Mouse (Mus musculus): ENCODE data around the gene Sh3kbp1. TPM values are rescaled to one million over a fixed set of nuclear protein-coding genes. Genes with fewer than 3 reads are reported as not detected.
A peak's percentile ranks its signal among the peaks of the same experiment; 100 is the strongest.

Gene Sh3kbp1
- total and polyA plus RNA-seq, 2 experiments from 2014 or later: 46.7 to 58.8 TPM

DNA sequence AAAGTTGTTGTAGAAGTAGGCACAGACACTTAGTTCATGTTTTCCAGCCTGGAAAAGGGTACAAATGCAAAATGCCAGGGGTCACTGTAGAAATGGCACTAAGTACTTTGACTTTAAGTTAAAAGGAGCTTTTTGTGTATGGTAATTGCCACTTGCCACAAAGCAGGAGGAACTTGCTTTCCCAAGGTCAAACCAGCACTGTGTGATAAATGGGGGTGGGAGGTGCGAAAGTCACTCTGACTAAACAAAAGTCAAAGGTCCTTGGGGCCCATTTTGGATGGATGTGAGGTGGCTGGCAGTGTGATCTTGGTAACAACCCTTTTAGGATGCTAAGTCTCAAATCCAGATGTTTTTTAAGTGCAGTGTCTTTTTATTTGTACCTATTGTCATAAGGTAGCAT lies 316.5 kb downstream of the Sh3kbp1 start:
- no peak for ATAC-seq
- no peaks in the 10 kb centered on the region for H3K27me3 ChIP-seq (ENCODE audit: insufficient read depth, low read length)
- H3K27ac ChIP-seq (ENCODE audit: low read depth, low read length): no peak overlapping the region
- no peaks in the 10 kb centered on the region for H3K4me1 ChIP-seq (ENCODE audit: insufficient read depth)
- 96% methylated on average over 1 of the region's 1 CpGs for WGBS
- H3K4me2 ChIP-seq (ENCODE audit: low read depth): no peak overlapping the region
- H3K36me3 ChIP-seq (ENCODE audit: insufficient read depth): no peaks in the 10 kb centered on the region
- no peak overlapping the region for H3K4me3 ChIP-seq (ENCODE audit: low read depth, low read length)
- TF ChIP-seq CTCF (IDR thresholded peaks at IDR 0.05; ENCODE audit: low read depth): no peak
- H3K9ac ChIP-seq: no peak overlapping the region
- no peak for DNase-seq
- H3K9me3 ChIP-seq (ENCODE audit: low read length): no peaks in the 10 kb centered on the region

DNA sequence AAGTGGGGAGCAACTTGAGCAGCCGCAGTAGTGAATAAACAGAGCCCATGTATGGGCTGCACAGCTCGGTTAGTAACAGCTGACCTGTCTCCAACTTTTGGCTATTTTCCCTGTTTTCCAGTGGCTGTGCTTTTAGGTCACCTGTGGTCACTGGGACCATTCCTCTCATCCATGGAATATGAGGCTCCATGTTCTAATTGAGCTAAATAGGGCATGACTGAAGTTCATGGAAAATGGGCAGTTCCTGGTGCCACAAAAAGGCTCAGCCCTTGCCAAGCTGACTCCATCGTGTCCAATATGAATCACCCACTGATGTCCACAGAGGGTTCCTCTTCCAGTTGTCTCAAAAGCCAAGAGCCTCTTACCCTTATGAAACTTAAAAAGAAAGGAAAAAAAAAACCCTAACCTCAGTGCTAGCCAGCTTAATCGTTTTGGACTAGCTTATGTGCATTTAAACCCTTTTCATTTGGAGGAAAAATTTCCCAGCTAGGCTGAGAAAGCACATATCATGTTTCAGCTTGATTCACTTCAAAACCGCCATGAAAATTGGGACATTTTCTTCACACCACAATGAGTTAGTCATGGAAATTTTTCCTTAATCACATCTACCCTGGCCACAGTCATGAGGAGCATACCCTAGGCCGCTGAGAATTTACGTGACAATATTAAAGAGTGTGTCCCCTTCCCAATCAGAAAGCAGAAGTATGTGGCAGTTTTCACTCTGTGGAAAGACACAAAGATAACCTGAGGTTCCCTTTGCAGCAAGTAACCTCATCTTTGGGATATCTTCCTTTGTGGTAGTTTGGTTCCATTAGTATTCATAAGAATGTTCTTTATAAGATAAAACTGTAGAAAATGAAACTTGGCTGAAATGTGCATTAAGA lies 326.7 kb downstream of the Sh3kbp1 start:
- no peak overlapping the region for H3K4me3 ChIP-seq (ENCODE audit: low read depth, low read length)
- DNase-seq: no peak
- H3K27ac ChIP-seq (ENCODE audit: low read depth, low read length): no peak overlapping the region
- no peak for TF ChIP-seq CTCF (IDR thresholded peaks at IDR 0.05; ENCODE audit: low read depth)
- no peak overlapping the region for H3K9ac ChIP-seq
- WGBS: 80% methylated on average over 7 of the region's 7 CpGs
- ATAC-seq: no peak
- no peaks in the 10 kb centered on the region for H3K9me3 ChIP-seq (ENCODE audit: low read length)
- no peak overlapping the region for H3K4me2 ChIP-seq (ENCODE audit: low read depth)
- H3K36me3 ChIP-seq (ENCODE audit: insufficient read depth): no peaks in the 10 kb centered on the region
- no peaks in the 10 kb centered on the region for H3K4me1 ChIP-seq (ENCODE audit: insufficient read depth)
- H3K27me3 ChIP-seq (ENCODE audit: insufficient read depth, low read length): no peaks in the 10 kb centered on the region

DNA sequence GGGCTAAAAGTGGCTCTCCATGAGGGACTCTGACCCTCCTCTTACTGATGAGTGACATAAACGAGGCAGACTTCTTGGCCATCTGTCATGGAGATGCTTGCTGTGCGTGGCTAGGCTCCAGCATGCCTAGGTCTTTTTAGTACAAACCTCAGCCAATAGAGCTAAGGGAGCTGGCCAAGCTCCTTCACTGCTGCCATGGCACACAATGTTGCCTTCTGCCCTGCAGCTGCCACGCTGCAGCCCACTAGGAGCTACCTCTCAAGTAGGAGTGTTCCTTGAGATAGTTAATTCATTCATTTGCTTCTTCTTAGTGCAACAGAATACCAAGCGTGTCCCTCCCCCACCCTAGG lies 327.3 kb downstream of the Sh3kbp1 start:
- Histone ChIP-seq H3K27ac (ENCODE audit: low read depth, low read length) (no peak overlapping the region), H3K9ac (no peak overlapping the region), H3K4me1 (ENCODE audit: insufficient read depth) (no peaks in the 10 kb centered on the region), H3K4me3 (ENCODE audit: low read depth, low read length) (no peak overlapping the region), H3K27me3 (ENCODE audit: insufficient read depth, low read length) (no peaks in the 10 kb centered on the region), H3K4me2 (ENCODE audit: low read depth) (no peak overlapping the region), H3K36me3 (ENCODE audit: insufficient read depth) (no peaks in the 10 kb centered on the region), H3K9me3 (ENCODE audit: low read length) (no peaks in the 10 kb centered on the region)
- no peak for TF ChIP-seq CTCF (IDR thresholded peaks at IDR 0.05; ENCODE audit: low read depth)
- ATAC-seq (peak; percentile 81), DNase-seq (peak; percentile 38)
- 54% methylated on average over 4 of the region's 4 CpGs for WGBS

- no peak overlapping the region for H3K4me2 ChIP-seq (ENCODE audit: low read depth)
- no peak overlapping the region for H3K27ac ChIP-seq (ENCODE audit: low read depth, low read length)
- DNase-seq: no peak
- TF ChIP-seq CTCF (IDR thresholded peaks at IDR 0.05; ENCODE audit: low read depth): no peak
- no peak overlapping the region for H3K9ac ChIP-seq
- H3K4me3 ChIP-seq (ENCODE audit: low read depth, low read length): no peak overlapping the region
- ATAC-seq: no peak
- H3K4me1 ChIP-seq (ENCODE audit: insufficient read depth): no peaks in the 10 kb centered on the region
- no peaks in the 10 kb centered on the region for H3K27me3 ChIP-seq (ENCODE audit: insufficient read depth, low read length)
- no peaks in the 10 kb centered on the region for H3K36me3 ChIP-seq (ENCODE audit: insufficient read depth)
- no peaks in the 10 kb centered on the region for H3K9me3 ChIP-seq (ENCODE audit: low read length)
- WGBS: 79% methylated on average over 6 of the region's 6 CpGs
Measured at GRCm38 (mm10) chrX:159955433-159955832, 328.4 kb downstream of the Sh3kbp1 start.

DNA sequence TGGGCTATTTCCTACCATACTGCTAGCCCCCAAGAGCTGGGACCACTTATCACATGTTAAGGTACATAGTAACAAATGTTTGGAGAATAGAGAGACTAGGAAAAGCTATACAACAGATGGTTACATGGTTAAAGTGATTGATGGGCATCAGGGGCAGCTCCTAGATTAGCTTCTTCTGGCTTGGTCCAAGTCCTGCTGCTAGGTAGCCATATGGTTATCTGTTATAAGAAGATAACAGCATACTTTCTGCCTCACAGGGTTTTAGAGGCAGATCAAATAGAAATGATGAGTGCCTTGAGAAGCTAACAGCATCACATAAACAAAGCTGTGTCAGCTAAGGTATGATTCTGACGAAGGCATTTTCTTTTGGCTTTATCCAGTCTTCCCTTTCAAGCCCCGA lies 334.3 kb downstream of the Sh3kbp1 start:
- Histone ChIP-seq H3K36me3 (ENCODE audit: insufficient read depth) (no peaks in the 10 kb centered on the region), H3K27ac (ENCODE audit: low read depth, low read length) (no peak overlapping the region)
- 79% methylated on average over 2 of the region's 2 CpGs for WGBS

DNA sequence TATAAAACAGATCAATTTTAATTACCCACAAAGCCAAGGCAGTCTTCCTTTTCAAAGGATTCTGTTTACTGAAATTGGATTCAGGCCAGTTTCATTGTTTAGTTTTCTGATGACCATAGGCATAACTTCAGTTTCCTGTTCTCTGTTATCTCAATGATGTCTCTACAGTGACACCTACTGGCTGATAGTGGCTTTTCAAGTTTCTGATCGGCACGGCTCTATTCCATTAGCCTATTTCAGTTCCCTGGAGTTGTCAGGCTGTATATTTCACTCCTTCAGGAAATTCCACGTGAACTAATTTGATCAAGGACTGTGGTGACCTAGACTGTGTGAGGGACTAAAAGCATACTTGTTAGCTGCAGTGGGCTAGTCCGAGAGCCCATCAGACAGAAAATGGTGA lies 336.2 kb downstream of the Sh3kbp1 start:
- Histone ChIP-seq H3K27me3 (ENCODE audit: insufficient read depth, low read length) (no peaks in the 10 kb centered on the region), H3K4me2 (ENCODE audit: low read depth) (no peak overlapping the region), H3K9me3 (ENCODE audit: low read length) (no peaks in the 10 kb centered on the region), H3K36me3 (ENCODE audit: insufficient read depth) (no peaks in the 10 kb centered on the region), H3K9ac (no peak overlapping the region), H3K4me3 (ENCODE audit: low read depth, low read length) (no peak overlapping the region), H3K27ac (ENCODE audit: low read depth, low read length) (no peak overlapping the region), H3K4me1 (ENCODE audit: insufficient read depth) (no peaks in the 10 kb centered on the region)
- TF ChIP-seq CTCF (IDR thresholded peaks at IDR 0.05; ENCODE audit: low read depth): peak; percentile 72
- ATAC-seq (peak; percentile 57), DNase-seq (peak; percentile 85)
- 33% methylated on average over 4 of the region's 4 CpGs for WGBS

More for the DNA sequence above, 334.3 kb downstream of the Sh3kbp1 start:
- H3K9me3 ChIP-seq (ENCODE audit: low read length): no peaks in the 10 kb centered on the region
- no peak overlapping the region for H3K4me3 ChIP-seq (ENCODE audit: low read depth, low read length)
- no peak overlapping the region for H3K4me2 ChIP-seq (ENCODE audit: low read depth)
- DNase-seq (no peak), ATAC-seq (no peak)
- TF ChIP-seq CTCF (IDR thresholded peaks at IDR 0.05; ENCODE audit: low read depth): no peak
- no peak overlapping the region for H3K9ac ChIP-seq
- H3K27me3 ChIP-seq (ENCODE audit: insufficient read depth, low read length): no peaks in the 10 kb centered on the region
- H3K4me1 ChIP-seq (ENCODE audit: insufficient read depth): no peaks in the 10 kb centered on the region

GRCm38 (mm10) chrX:159963925-159964324 lies 336.9 kb downstream of the Sh3kbp1 start:
- DNase-seq (peak; percentile 73), ATAC-seq (peak; percentile 91)
- H3K36me3 ChIP-seq (ENCODE audit: insufficient read depth): no peaks in the 10 kb centered on the region
- H3K27me3 ChIP-seq (ENCODE audit: insufficient read depth, low read length): no peaks in the 10 kb centered on the region
- H3K27ac ChIP-seq (ENCODE audit: low read depth, low read length): no peak overlapping the region
- H3K4me3 ChIP-seq (ENCODE audit: low read depth, low read length): no peak overlapping the region
- no peak overlapping the region for H3K9ac ChIP-seq
- TF ChIP-seq CTCF (IDR thresholded peaks at IDR 0.05; ENCODE audit: low read depth): no peak
- H3K4me2 ChIP-seq (ENCODE audit: low read depth): no peak overlapping the region
- WGBS: 64% methylated on average over 9 of the region's 9 CpGs
- H3K4me1 ChIP-seq (ENCODE audit: insufficient read depth): no peaks in the 10 kb centered on the region
- H3K9me3 ChIP-seq (ENCODE audit: low read length): no peaks in the 10 kb centered on the region

Data from forebrain, postnatal 0 days (tissue).